Mouse (Mus musculus) forebrain, postnatal 0 days (tissue): ENCODE data around the gene Gm17490. TPM values are rescaled to one million over a fixed set of nuclear protein-coding genes. Genes with fewer than 3 reads are reported as not detected.
A peak's percentile ranks its signal among the peaks of the same experiment; 100 is the strongest.

Experiments
- ATAC-seq: fragments of 200-750 bp; cut with Nextera tagmentation; 2 replicates; pipeline ENCODE4 v1.8.0; 2017; ENCODE audit warnings: mild to moderate bottlenecking, moderate library complexity
- DNase-seq: peaks from one replicate; pipeline ENCODE4 v3.0.0-alpha.2; 2015
- H3K27ac ChIP-seq: fragments of 300-500 bp; sonication (generic); 2 replicates; pipeline ENCODE4 v1.5.1; 2014; ENCODE audit warnings: low read depth, mild to moderate bottlenecking, antibody characterized with exemption, low read length, moderate library complexity, mixed read lengths
- H3K27me3 ChIP-seq: fragments of 300-500 bp; sonication (generic); 2 replicates; pipeline ENCODE4 v1.6.1; 2014; ENCODE audit warnings: mild to moderate bottlenecking, low read length, mixed read lengths; ENCODE audit not compliant: insufficient read depth
- H3K36me3 ChIP-seq: fragments of 300-500 bp; sonication (generic); 2 replicates; pipeline ENCODE4 v1.6.1; 2014; ENCODE audit warnings: mild to moderate bottlenecking, moderate library complexity; ENCODE audit not compliant: insufficient read depth
- H3K4me1 ChIP-seq: fragments of 300-500 bp; sonication (generic); 2 replicates; pipeline ENCODE4 v1.6.1; 2014; ENCODE audit warnings: antibody characterized with exemption; ENCODE audit not compliant: insufficient read depth
- H3K4me2 ChIP-seq: fragments of 300-500 bp; sonication (generic); 2 replicates; pipeline ENCODE4 v1.6.1; 2014; ENCODE audit warnings: low read depth, mild to moderate bottlenecking, moderate library complexity
- H3K4me3 ChIP-seq: fragments of 300-500 bp; sonication (generic); 2 replicates; pipeline ENCODE4 v1.5.1; 2014; ENCODE audit warnings: low read depth, low read length, mixed read lengths
- H3K9ac ChIP-seq: fragments of 300-500 bp; sonication (generic); 2 replicates; pipeline ENCODE4 v1.6.1; 2014; ENCODE audit warnings: mild to moderate bottlenecking
- H3K9me3 ChIP-seq: fragments of 300-500 bp; sonication (generic); 2 replicates; pipeline ENCODE4 v1.6.1; 2016; ENCODE audit warnings: low read length
- CTCF ChIP-seq: sonication (generic); IDR thresholded peaks from 2 replicates; pipeline ENCODE4 v1.5.1; 2016; ENCODE audit warnings: antibody characterized with exemption, control low read depth, low read depth
- WGBS: fragments of 180-500 bp; shearing (Covaris S2); extraction: QIAGEN DNeasy Blood & Tissue Kit; methylation state at CpG from one replicate; pipeline ENCODE4 v1.1.7; 2014; 5-methylcytosine and 5-hydroxymethylcytosine counted together
- polyA plus RNA-seq: library from polyadenylated mRNA; unstranded; fragments of >200 nt; fragmentation: Nextera tagmentation; extraction: Ambion mirVana; gene quantifications from 2 replicates; pipeline ENCODE4 v1.2.1, GENCODE M21; 2015
- total RNA-seq: library from RNA; depleted of rRNA; stranded (reverse); fragments of >200 nt; gene quantifications from 2 replicates; pipeline ENCODE4 v1.2.3, GENCODE M21; 2014

Gene Gm17490
- total and polyA plus RNA-seq, 2 experiments from 2014 or later, result not detected

GRCm38 (mm10) chr2:11662143-11662906 is 36.3 kb upstream of the Gm17490 start:
- 86% methylated on average over 6 of the region's 6 CpGs for WGBS
- no peak overlapping the region for H3K9ac ChIP-seq
- no peak overlapping the region for H3K4me3 ChIP-seq
- no peaks in the 10 kb centered on the region for H3K9me3 ChIP-seq
- ATAC-seq, result no peak
- no peak for TF ChIP-seq CTCF
- no peaks in the 10 kb centered on the region for H3K4me1 ChIP-seq
- DNase-seq, result no peak
- H3K27me3 ChIP-seq, result no peaks in the 10 kb centered on the region
- H3K4me2 ChIP-seq, result no peak overlapping the region
- no peaks in the 10 kb centered on the region for H3K36me3 ChIP-seq
- H3K27ac ChIP-seq, result no peak overlapping the region

DNA sequence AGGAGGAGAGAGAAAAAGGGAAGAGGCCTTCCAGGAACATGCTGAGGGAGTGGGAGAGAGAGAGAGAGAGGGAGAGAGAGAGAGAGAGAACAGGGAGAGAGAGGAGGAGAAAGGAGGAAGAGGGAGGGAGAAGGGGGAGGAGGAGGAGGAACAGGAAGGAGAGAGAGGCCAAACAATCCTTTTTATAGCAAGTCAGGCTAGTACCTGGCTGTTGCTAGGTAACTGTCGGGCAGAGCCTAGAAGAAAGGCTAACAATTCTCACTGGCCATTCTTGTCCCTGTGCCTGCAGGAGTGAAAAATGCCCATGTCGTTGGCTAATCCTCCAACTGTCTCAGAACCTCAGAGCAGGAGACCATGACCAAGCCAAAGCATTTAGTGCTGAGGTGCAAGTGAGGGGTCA is 33.2 kb upstream of the Gm17490 start:
- DNase-seq (no peak), ATAC-seq (peak; percentile 62)
- Histone ChIP-seq H3K27ac (no peak overlapping the region), H3K4me1 (no peaks in the 10 kb centered on the region), H3K4me2 (no peak overlapping the region), H3K9me3 (no peaks in the 10 kb centered on the region), H3K27me3 (no peaks in the 10 kb centered on the region), H3K9ac (no peak overlapping the region), H3K36me3 (no peaks in the 10 kb centered on the region), H3K4me3 (no peak overlapping the region)
- no peak for TF ChIP-seq CTCF
- whole genome bisulfite sequencing, result 33% methylated on average over 2 of the region's 2 CpGs

GRCm38 (mm10) chr2:11657581-11657980 is 31.5 kb upstream of the Gm17490 start:
- no peak for ATAC-seq

GRCm38 (mm10) chr2:11654990-11655931 is 29.2 kb upstream of the Gm17490 start:
- Histone ChIP-seq H3K9me3 (no peaks in the 10 kb centered on the region), H3K4me3 (no peak overlapping the region), H3K27ac (no peak overlapping the region), H3K4me2 (no peak overlapping the region), H3K36me3 (no peaks in the 10 kb centered on the region), H3K4me1 (no peaks in the 10 kb centered on the region), H3K9ac (no peak overlapping the region), H3K27me3 (no peaks in the 10 kb centered on the region)
- no peak for TF ChIP-seq CTCF
- ATAC-seq, result no peak
- DNase-seq, result no peak
- WGBS, result 66% methylated on average over 9 of the region's 9 CpGs

More at GRCm38 (mm10) chr2:11657581-11657980, 31.5 kb upstream of the Gm17490 start:
- no peak overlapping the region for H3K9ac ChIP-seq
- no peak overlapping the region for H3K27ac ChIP-seq
- no peaks in the 10 kb centered on the region for H3K9me3 ChIP-seq
- no peaks in the 10 kb centered on the region for H3K27me3 ChIP-seq
- WGBS, result 89% methylated on average over 2 of the region's 2 CpGs
- TF ChIP-seq CTCF, result no peak
- H3K4me2 ChIP-seq, result no peak overlapping the region
- H3K4me3 ChIP-seq, result no peak overlapping the region
- DNase-seq, result no peak
- no peaks in the 10 kb centered on the region for H3K36me3 ChIP-seq
- H3K4me1 ChIP-seq, result no peaks in the 10 kb centered on the region

- Histone ChIP-seq H3K9ac (no peak overlapping the region), H3K36me3 (no peaks in the 10 kb centered on the region), H3K4me2 (no peak overlapping the region), H3K4me1 (no peaks in the 10 kb centered on the region), H3K9me3 (no peaks in the 10 kb centered on the region), H3K4me3 (no peak overlapping the region), H3K27ac (no peak overlapping the region), H3K27me3 (no peaks in the 10 kb centered on the region)
- TF ChIP-seq CTCF, result no peak
- 70% methylated on average over 5 of the region's 5 CpGs for WGBS
- DNase-seq (no peak), ATAC-seq (no peak)
Measured at GRCm38 (mm10) chr2:11653780-11654179, 27.7 kb upstream of the Gm17490 start.

DNA sequence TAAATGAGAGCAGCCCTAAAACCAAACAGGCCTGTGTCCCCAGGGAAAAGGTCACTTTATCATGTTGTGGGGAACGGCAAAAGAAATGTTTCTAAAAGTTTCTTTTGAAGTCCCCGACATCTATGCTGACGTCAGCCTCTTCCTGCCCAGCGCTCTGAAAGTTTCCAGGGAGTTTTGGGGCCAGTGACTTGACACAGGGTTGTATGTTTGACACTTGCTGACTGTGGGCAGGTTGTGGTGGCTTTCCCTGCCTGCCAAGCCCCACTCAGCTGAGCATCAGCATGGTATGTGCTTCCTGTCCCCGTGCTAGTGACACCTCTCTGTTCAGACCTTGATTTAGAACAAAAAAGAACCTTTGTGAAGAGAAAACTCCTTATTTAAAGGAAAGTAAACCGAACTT is 27.3 kb upstream of the Gm17490 start:
- Histone ChIP-seq H3K4me3 (no peak overlapping the region), H3K36me3 (no peaks in the 10 kb centered on the region), H3K4me2 (no peak overlapping the region), H3K27ac (no peak overlapping the region), H3K27me3 (no peaks in the 10 kb centered on the region), H3K9ac (no peak overlapping the region), H3K4me1 (no peaks in the 10 kb centered on the region), H3K9me3 (no peaks in the 10 kb centered on the region)
- DNase-seq (no peak), ATAC-seq (no peak)
- no peak for TF ChIP-seq CTCF
- 54% methylated on average over 6 of the region's 6 CpGs for WGBS

- no peaks in the 10 kb centered on the region for H3K9me3 ChIP-seq
- no peak overlapping the region for H3K4me3 ChIP-seq
- 66% methylated on average over 2 of the region's 2 CpGs for WGBS
- no peak for ATAC-seq
- no peaks in the 10 kb centered on the region for H3K36me3 ChIP-seq
- H3K27me3 ChIP-seq, result no peaks in the 10 kb centered on the region
- no peak overlapping the region for H3K4me2 ChIP-seq
- no peak overlapping the region for H3K9ac ChIP-seq
- H3K27ac ChIP-seq, result no peak overlapping the region
- H3K4me1 ChIP-seq, result no peaks in the 10 kb centered on the region
- DNase-seq, result no peak
- no peak for TF ChIP-seq CTCF
Measured at GRCm38 (mm10) chr2:11652780-11653179, 26.7 kb upstream of the Gm17490 start.
